Mouse (Mus musculus) left cerebral cortex, postnatal 14 days (tissue): ENCODE measurements around the gene Olfr365. TPM values are rescaled to one million over a fixed set of nuclear protein-coding genes. Genes with fewer than 3 reads are reported as not detected.

Experiments used
- DNase-seq, 2 experiments: peaks; one replicate each; pipeline ENCODE4 v3.0.0; 2021 to 2022; ENCODE audit warnings: low spot score in 2 of 2, mixed read lengths in 1 of 2
- intact Hi-C: fragments of 180-260 bp; cut with DNase I; formaldehyde crosslinking; loops from one replicate; pipeline ENCODE4 v1.15.1; 2025
- long read RNA-seq, 2 experiments: library from polyadenylated mRNA; stranded (forward); transcript quantifications; one replicate each; pipeline ENCODE4 v2.0.0; 2021
- total RNA-seq, 2 experiments: library from RNA; stranded (reverse); gene quantifications; 2 replicates each; pipeline ENCODE4 v1.2.3; 2021

Olfr365 gene
- total RNA-seq = not detected
- long read RNA-seq, experiment 1 = 0 reads
- long read RNA-seq, experiment 2 = 0 reads

- intact Hi-C loops = no loop called here
- DNase-seq = no peak
Observed at GRCm38 (mm10) chr2:37187898-37188297, at the start of gene Olfr365. Gene Olfr365, plus strand, starts transcription at chr2:37188198.

GRCm38 (mm10) chr2:37139022-37139421 lies 49.0 kb upstream of the Olfr365 start, which contains the start of gene Olfr364-ps1:
Gene Olfr364-ps1, plus strand, starts transcription at chr2:37139322.
- DNase-seq = no peak
- intact Hi-C loops = no loop called here

GRCm38 (mm10) chr2:37211274-37211673 lies 23.3 kb downstream of the Olfr365 start, which contains the start of gene Olfr366:
Gene Olfr366, plus strand, starts transcription at chr2:37211574.
- intact Hi-C loops = no loop called here
- no peak for DNase-seq

Other genes starting within 250 kb of the Olfr365 start
- gene Olfr357, start 194.4 kb upstream of the Olfr365 start, total RNA-seq = not detected
- not detected for gene Olfr358, start 178.9 kb upstream of the Olfr365 start, total RNA-seq
- not detected for gene Olfr360, start 122.5 kb upstream of the Olfr365 start, total RNA-seq
- gene Olfr361, start 98.9 kb upstream of the Olfr365 start, total RNA-seq = not detected
- gene Olfr362, start 70.3 kb upstream of the Olfr365 start, total RNA-seq = not detected
- not detected for gene Olfr364-ps1, start 48.9 kb upstream of the Olfr365 start, total RNA-seq
- gene Olfr366, start 23.4 kb downstream of the Olfr365 start, total RNA-seq = not detected
- gene Olfr368, start 138.3 kb downstream of the Olfr365 start, total RNA-seq = not detected
- 10 to 100 TPM; 22.4 to 25.2 TPM for gene Pdcl, start 171.1 kb downstream of the Olfr365 start, total RNA-seq
- gene Rc3h2, start 234.7 kb downstream of the Olfr365 start, total RNA-seq = 10 to 100 TPM; 81.1 to 92.8 TPM